Mouse (Mus musculus) lung, postnatal 25 days (tissue): Measurements from ENCODE around the gene Eml5.
A peak's percentile ranks its signal among the peaks of the same experiment; 100 is the strongest.

Source experiments
- DNase-seq: peaks from one replicate; pipeline ENCODE4 v3.0.0; 2022; ENCODE audit warnings: low spot score

Gene Eml5

GRCm38 (mm10) chr12:98833901-98834300 is 67.4 kb downstream of the Eml5 start:
- DNase-seq, result peak; percentile 29

- no peak for DNase-seq
Measured at GRCm38 (mm10) chr12:98832929-98833598, 68.2 kb downstream of the Eml5 start.

GRCm38 (mm10) chr12:98831122-98831521 is 70.2 kb downstream of the Eml5 start:
- no peak for DNase-seq

GRCm38 (mm10) chr12:98820781-98821180 is 80.5 kb downstream of the Eml5 start:
- no peak for DNase-seq

- DNase-seq, result no peak
Measured at GRCm38 (mm10) chr12:98804078-98804748, 97.1 kb downstream of the Eml5 start.

DNA sequence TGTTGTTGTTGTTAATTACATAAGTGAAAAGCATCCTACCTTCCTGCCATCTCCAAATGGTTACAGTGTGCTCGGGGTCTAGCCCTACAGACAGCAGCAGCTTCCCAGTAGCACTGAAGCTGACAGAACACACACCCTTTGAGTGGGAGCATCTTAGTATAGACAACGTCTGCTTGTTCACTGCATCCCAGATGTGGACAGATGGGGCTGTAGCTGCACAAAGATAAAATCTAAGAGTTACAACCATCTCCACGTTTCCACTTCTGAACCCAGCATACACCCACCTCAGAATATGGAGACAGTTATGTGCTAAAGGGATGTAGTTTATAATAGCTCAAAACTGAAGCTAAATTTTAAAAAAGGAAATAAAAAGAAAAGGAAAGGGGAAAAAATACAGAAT is 99.0 kb downstream of the Eml5 start:
- DNase-seq, result no peak

DNA sequence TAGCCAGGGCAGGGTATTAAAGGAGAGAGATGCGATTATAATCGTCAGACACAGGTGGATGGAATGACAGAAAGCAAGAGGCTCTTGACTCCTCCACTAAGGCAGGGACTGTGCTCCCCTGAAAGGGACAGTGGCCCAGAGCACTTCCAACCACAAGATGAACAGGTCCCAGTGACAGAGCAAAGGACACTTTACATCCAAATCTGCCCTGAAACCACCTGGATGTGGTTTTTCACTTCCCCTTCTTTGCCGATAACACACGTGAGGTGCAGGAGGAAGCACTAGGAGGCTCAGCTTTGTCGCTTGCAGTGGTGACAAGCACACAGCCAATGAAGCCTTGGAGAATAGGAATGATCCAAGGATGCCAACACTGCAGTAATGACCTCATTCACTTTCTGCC is 101.0 kb downstream of the Eml5 start:
- DNase-seq, result no peak

DNA sequence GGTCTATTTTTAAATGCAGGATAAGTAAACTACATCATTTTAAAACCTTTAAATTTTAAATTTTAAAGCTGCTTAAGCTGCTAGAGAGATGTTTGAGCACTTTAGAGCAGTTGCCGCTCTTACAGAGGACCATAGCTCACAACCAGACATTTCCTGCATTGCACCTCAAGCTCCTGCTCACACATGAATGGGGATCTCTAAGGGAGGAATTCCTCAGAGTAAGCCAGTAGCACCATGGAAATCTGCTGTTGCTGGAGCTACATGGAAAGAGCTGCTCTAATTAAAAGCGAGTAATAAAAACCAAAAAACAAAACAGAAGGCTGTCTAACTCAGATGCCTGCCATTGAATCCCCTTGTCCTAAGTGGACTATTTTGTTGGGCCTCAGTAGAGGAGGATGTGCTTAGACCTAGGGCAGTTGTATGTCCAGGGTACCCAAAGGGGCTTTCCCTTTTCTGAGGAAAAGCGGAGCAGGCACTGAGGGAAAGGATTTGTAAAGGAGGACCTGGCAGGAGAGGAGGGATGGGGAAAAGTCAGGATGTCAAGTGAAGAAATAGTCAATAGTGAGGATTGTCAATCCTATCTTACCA is 105.5 kb downstream of the Eml5 start:
- no peak for DNase-seq

DNA sequence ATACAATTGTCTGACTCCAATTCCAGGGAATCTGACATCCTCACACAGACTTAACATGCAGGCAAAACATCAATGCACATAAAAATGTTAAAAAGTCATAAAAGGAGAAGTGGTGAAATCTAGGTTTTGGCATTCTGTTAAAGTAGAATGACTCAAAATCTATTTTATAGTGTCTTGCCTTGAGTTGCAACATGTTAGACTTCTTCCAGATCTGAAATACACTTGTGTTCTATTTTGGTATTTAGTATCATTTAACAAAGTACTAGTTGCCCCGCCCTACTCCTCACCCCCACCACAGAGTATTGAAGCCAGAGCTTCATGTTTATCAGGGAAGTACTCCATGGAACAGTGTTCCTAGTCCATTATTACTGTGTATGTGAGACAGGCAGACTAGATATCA is 117.0 kb downstream of the Eml5 start:
- no peak for DNase-seq

DNA sequence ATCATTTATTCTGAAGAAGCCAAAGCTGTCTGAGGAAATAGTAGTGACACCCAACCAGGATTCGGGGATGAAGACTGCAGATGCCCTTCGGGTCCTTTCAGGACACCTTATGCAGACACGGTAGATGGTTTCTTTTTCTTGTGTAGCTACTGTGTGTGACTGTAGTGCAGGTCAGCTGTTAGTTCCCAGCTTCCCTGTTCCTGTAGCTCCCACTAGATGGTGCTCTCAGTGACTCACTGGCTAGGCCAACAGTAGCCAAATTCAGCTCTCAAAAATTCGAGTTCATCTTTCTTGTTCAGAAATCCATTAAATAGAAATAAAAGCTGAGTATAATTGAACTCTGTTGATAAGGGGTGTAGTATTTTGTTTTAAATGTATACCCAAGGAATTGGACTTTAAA is 122.1 kb downstream of the Eml5 start:
- no peak for DNase-seq

- DNase-seq, result no peak
Measured at GRCm38 (mm10) chr12:98777509-98777908, 123.8 kb downstream of the Eml5 start.

GRCm38 (mm10) chr12:98766241-98766640 is 135.0 kb downstream of the Eml5 start:
- no peak for DNase-seq

DNA sequence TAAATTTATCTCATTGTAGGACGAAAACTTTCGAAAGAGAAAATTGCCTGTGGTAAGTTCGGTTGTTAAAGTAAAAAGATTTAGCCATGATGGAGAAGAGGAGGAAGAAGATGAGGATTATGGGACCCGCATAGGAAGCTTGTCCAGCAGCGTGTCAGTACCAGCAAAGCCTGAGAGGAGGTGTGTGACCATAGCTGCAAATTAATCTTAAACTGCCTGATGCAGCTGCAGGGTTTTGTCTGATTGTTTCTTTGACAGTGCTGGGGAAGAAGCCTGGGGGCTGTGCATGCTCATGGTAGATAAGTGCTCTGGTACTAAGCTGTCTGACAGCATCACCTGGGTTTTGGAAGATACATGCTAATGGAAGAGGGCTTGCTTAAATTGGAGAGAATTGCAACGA is 141.6 kb downstream of the Eml5 start:
- no peak for DNase-seq

DNA sequence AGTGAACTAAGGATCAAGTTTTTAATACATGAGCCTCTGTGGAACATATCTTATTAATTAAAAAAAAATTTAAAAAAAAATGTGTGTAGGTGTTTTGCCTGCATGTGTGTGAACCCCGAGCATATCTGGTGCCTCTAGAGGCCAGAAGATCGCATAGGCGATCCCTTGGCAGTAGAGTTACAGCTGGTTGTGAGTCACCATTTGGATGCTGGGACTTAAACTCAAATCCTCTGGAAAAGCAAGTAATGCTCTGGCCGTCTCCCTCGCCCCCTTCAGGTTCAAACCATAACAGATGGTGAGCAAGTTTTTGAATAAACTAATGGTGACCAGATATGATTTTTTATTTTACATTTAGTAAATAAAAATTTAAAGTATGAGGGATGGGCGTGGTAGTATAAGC is 143.6 kb downstream of the Eml5 start:
- DNase-seq, result no peak

GRCm38 (mm10) chr12:98747380-98747753 is 153.9 kb downstream of the Eml5 start:
- no peak for DNase-seq

DNA sequence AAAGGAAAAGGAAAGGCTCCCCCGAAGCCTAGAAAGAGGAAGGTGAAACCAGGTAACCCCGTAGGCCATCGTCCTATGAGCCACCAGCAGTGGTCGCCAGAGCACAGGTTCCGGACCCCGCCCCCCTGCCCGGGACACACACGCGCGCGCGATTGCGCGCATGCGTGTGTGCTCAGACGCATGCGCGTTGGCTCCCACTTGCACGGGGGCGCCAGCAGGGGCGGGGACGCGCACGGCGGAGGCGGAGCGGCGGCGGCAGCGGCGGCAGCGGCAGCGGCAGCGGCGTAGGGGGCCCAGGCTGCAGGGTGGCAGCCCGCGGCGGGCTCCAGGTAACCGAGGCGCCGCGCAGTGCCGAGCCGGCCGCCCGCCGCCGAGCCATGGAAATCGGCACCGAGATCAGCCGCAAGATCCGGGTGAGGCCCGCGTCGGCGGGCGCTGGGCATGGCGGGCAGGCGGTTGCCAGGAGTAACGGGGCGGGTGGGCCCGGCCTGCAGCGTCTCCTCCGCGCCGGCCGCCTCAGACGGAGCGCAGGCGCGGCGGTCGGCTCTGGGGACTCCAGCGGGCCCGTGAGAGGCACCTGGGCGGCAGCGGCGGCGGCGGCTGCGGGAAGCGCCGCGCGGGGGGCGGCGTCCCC is 154.4 kb downstream of the Eml5 start, which contains the start of gene Zc3h14:
Zc3h14 (plus strand) TSS at position 219 of the 634 bp plus-strand sequence.
- DNase-seq, result peak; percentile 92

GRCm38 (mm10) chr12:98746131-98746530 is 155.2 kb downstream of the Eml5 start:
- peak; percentile 81 for DNase-seq

- no peak for DNase-seq
Measured at GRCm38 (mm10) chr12:98745626-98746025, 155.7 kb downstream of the Eml5 start.

DNA sequence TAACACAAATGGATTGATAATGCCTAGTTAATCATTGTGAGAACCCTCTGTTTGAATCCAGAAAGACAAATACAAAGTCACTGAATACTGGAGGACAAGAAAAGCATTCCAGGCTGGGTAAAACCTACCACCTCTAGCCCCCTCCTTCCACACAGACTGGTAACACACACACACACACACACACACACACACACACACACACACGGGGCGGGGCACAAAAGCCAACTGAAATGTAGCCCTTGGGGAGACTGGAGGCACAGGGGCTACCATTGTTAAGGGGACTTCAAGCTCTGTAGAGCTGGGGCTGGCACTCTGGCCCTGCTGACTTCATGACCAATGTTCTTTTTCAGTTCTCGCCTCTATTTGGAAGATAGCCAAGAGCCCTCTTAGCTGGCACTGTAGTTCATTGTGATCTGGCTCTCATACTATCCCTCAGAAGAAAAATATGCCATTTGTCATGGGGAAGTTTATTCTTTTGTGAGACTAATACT is 160.2 kb downstream of the Eml5 start:
- no peak for DNase-seq

DNA sequence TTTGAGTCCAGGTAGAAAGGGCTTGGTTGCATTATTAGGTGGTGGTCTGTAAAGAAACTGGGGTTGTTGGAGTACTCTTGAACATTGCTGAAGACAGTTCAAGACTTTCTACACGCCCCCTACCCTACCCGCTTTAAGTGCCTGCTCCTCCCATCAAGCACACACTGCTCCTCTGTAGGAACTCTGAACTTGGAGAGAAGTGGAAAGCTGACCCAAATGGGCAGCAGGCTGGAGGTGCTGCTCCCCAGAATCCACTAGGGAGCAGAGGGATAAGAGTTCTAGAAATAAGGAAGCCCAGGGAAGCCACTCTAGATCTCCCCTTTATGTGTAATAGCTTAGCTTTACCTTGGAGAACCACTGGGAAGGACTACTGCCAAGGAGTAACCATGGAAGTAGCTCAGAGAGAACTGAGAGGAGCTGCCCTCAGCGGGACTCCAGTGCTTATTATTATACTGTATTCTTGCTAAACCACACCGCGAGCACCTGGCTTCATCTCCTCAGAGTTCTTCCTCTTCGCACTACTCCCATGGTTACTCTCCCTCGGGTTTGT is 163.4 kb downstream of the Eml5 start:
- no peak for DNase-seq

GRCm38 (mm10) chr12:98736951-98737800 is 164.1 kb downstream of the Eml5 start, which contains the start of gene Ptpn21:
Ptpn21 (minus strand) TSS chr12:98737405.
- peak; percentile 73 for DNase-seq
